ENCODE assay signal across 16 mouse cellular contexts in the genomic region with DNA sequence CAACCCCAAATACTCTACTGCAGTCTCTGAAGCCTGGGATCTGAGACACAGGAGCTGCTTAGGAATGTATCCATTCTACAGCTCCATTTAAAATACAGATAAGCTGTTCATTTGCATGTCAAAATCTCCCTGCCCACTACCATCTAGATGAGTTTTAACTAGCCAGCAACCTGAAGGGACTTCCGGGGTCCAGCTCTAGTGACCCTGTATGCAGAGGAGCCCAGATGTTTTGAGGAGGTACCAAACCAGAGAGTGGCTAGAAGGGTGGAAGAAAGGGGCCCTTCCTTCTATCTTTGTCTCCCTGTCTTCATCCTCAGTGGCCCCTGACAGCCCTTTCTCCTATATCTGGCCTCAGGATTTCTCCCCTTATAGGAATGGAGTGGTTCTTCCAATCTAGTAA. TPM values are rescaled to one million over a fixed set of nuclear protein-coding genes. Genes with fewer than 3 reads are reported as not detected.
"Had no signal": no experiment of that assay in that cellular context is flagged by ENCODE, and none has a peak within 500 bp of the region (broad histone marks: within the 10 kb centered on the region; RNA-seq: fewer than 3 reads in every experiment).

No protein-coding gene starts in this region.

- H3K9ac ChIP-seq: liver, embryonic 14.5 days; lung, embryonic 14.5 days; midbrain, embryonic 12.5 days; neural tube, embryonic 12.5 days had no signal

- H3K9me3 ChIP-seq: megakaryocyte, embryonic 14.5 days; midbrain, embryonic 12.5 days; neural tube, embryonic 12.5 days had no signal

- H3K36me3 ChIP-seq: neural tube, embryonic 12.5 days had no signal

- H3K4me1 ChIP-seq: midbrain, embryonic 12.5 days; neural tube, embryonic 12.5 days had no signal

- H3K27ac ChIP-seq: liver, embryonic 14.5 days; midbrain, embryonic 12.5 days; neural tube, embryonic 12.5 days had no signal

- H3K27me3 ChIP-seq: midbrain, embryonic 12.5 days; neural tube, embryonic 12.5 days had no signal

- DNase-seq: lung, adult 18-20 months; lung, embryonic 14.5 days; lung, postnatal 10 days; lung, postnatal 4 days; midbrain, embryonic 14.5 days; right cerebral cortex, postnatal 14 days; right cerebral cortex, postnatal 4 days; spleen, adult 18-20 months; thymus, adult 18-20 months; thymus, postnatal 14 days; thymus, postnatal 36 days had no signal

- H3K4me2 ChIP-seq: lung, embryonic 14.5 days; midbrain, embryonic 12.5 days; neural tube, embryonic 12.5 days had no signal

- H3K4me3 ChIP-seq: megakaryocyte, embryonic 14.5 days; midbrain, embryonic 12.5 days; neural tube, embryonic 12.5 days had no signal

RNA-seq across cellular contexts. Expression of a gene that starts 33.6 kb away (rescaled TPM):
- total RNA-seq: monocyte, adult 5-6 weeks had no signal
